ENCODE assay signal across 33 mouse cellular contexts in genomic region chr14:55571760-55572159, GRCm38 (mm10). TPM values are rescaled to one million over a fixed set of nuclear protein-coding genes. Genes with fewer than 3 reads are reported as not detected.
"Had no signal": no experiment of that assay in that cellular context is flagged by ENCODE, and none has a peak within 500 bp of the region (broad histone marks: within the 10 kb centered on the region; RNA-seq: fewer than 3 reads in every experiment).

No protein-coding gene starts in this region.

- DNase-seq: forebrain, postnatal 0 days; gastrocnemius, postnatal 14 days; gastrocnemius, postnatal 36 days; heart, adult 11 months; heart, adult 2 months; heart, postnatal 14 days; heart, postnatal 36 days; kidney, adult 11 months; kidney, adult 2 months; kidney, adult 9 months; kidney, postnatal 14 days; kidney, postnatal 36 days; layer of hippocampus, adult 9-11 months; layer of hippocampus, postnatal 36 days had no signal

- H3K4me1 ChIP-seq: hindbrain, embryonic 15.5 days had no signal

- H3K27me3 ChIP-seq: heart, embryonic 13.5 days; heart, embryonic 15.5 days; hindbrain, embryonic 13.5 days; hindbrain, embryonic 15.5 days; kidney, embryonic 15.5 days; limb, embryonic 12.5 days had no signal

- ATAC-seq: forebrain, postnatal 0 days; hindbrain, postnatal 0 days; intestine, embryonic 16.5 days had no signal

- H3K4me3 ChIP-seq: heart, adult 2 months; heart, embryonic 13.5 days; heart, embryonic 15.5 days; hindbrain, embryonic 13.5 days; hindbrain, embryonic 15.5 days; kidney, embryonic 15.5 days; limb, embryonic 10.5 days; limb, embryonic 12.5 days had no signal

- H3K9me3 ChIP-seq: heart, embryonic 13.5 days; heart, embryonic 15.5 days; hindbrain, embryonic 13.5 days; hindbrain, embryonic 15.5 days; kidney, embryonic 15.5 days; limb, embryonic 10.5 days; limb, embryonic 12.5 days had no signal

- H3K4me2 ChIP-seq: heart, embryonic 11.5 days; heart, embryonic 13.5 days; heart, embryonic 15.5 days; hindbrain, embryonic 13.5 days; hindbrain, embryonic 15.5 days; kidney, embryonic 15.5 days; limb, embryonic 12.5 days had no signal

- H3K27ac ChIP-seq: heart, adult 2 months; hindbrain, embryonic 13.5 days; hindbrain, embryonic 15.5 days; hindbrain, postnatal 0 days; kidney, embryonic 15.5 days; kidney, postnatal 0 days; limb, embryonic 10.5 days; limb, embryonic 12.5 days had no signal

- H3K9ac ChIP-seq: forebrain, postnatal 0 days; heart, embryonic 13.5 days; heart, embryonic 15.5 days; hindbrain, embryonic 13.5 days; hindbrain, embryonic 15.5 days; kidney, embryonic 15.5 days; limb, embryonic 12.5 days had no signal

RNA-seq across cellular contexts. Expression of gene Fitm1, which starts 3.7 kb away (rescaled TPM):
- total RNA-seq: forebrain, postnatal 0 days; hematopoietic stem cell, adult 5-6 weeks; hindbrain, postnatal 0 days; layer of hippocampus, adult 18-20 months; layer of hippocampus, adult 8-10 months; layer of hippocampus, postnatal 14 days; layer of hippocampus, postnatal 36 days; left cerebral cortex, adult 18-20 months; left cerebral cortex, postnatal 14 days; left cerebral cortex, postnatal 36 days had no signal

RNA-seq across cellular contexts. Expression of gene A730061H03Rik, which starts 11.6 kb away (rescaled TPM):
- total RNA-seq: forebrain, postnatal 0 days; gastrocnemius, adult 8-10 months; gastrocnemius, postnatal 14 days; gastrocnemius, postnatal 36 days; heart, adult 2 months; heart, postnatal 36 days; hematopoietic stem cell, adult 5-6 weeks; hindbrain, postnatal 0 days; left cerebral cortex, adult 18-20 months; left cerebral cortex, postnatal 14 days had no signal
- polyA plus RNA-seq: forebrain, postnatal 0 days; hindbrain, postnatal 0 days had no signal
